Mouse (Mus musculus) CH12.LX (cell line): Measurements from ENCODE around the gene Id2. TPM values are rescaled to one million over a fixed set of nuclear protein-coding genes. Genes with fewer than 3 reads are reported as not detected.

Source experiments
- DNase-seq: peaks from one replicate; pipeline ENCODE4 v3.0.0-alpha.2; 2013; ENCODE audit errors: extremely low read depth
- H3K27ac ChIP-seq: 2 replicates; pipeline ENCODE4 v1.5.1; 2012; ENCODE audit warnings: low read depth, mild to moderate bottlenecking, control low read depth, moderate library complexity; ENCODE audit not compliant: insufficient read depth
- H3K27me3 ChIP-seq: replicated peaks from 2 replicates; pipeline ENCODE3; 2012; ENCODE audit warnings: inconsistent platforms
- H3K36me3 ChIP-seq, 2 experiments: replicated peaks in 1 of 2; 2 replicates each; pipeline versions ENCODE3 to v1.6.1; 2012; ENCODE audit warnings: inconsistent platforms in 1 of 2, low read length in 1 of 2, mild to moderate bottlenecking in 1 of 2, mixed read lengths in 1 of 2, moderate library complexity in 1 of 2; ENCODE audit not compliant: control insufficient read depth in 1 of 2, insufficient read depth in 1 of 2
- H3K4me1 ChIP-seq, 2 experiments: 2 replicates each; pipeline ENCODE4 v1.6.1; 2012; ENCODE audit warnings: inconsistent platforms in 1 of 2, moderate library complexity in 1 of 2; ENCODE audit not compliant: insufficient read depth in 2 of 2, control insufficient read depth in 1 of 2
- H3K4me2 ChIP-seq: 2 replicates; pipeline ENCODE4 v1.6.1; 2012; ENCODE audit warnings: low read depth, mild to moderate bottlenecking, control low read depth; ENCODE audit not compliant: poor library complexity, insufficient read depth, severe bottlenecking
- H3K4me3 ChIP-seq, 3 experiments: fragments of 150-350 bp in 1 of 3; sonication (generic) in 1 of 3; replicated peaks in 1 of 3; 2 replicates each; pipeline versions ENCODE3 to v1.5.1; 2011 to 2012; ENCODE audit warnings: low read depth in 2 of 3, low read length in 2 of 3, mild to moderate bottlenecking in 2 of 3, moderate library complexity in 2 of 3, control low read depth in 1 of 3, improper control_type of control experiment in 1 of 3, inconsistent platforms in 1 of 3, mixed read lengths in 1 of 3; ENCODE audit not compliant: poor library complexity in 1 of 3
- H3K79me2 ChIP-seq: replicated peaks from 2 replicates; pipeline ENCODE4 v1.6.1; 2012; ENCODE audit warnings: mild to moderate bottlenecking, moderate library complexity; ENCODE audit not compliant: control insufficient read depth, poor library complexity, insufficient read depth, severe bottlenecking; ENCODE audit errors: extremely low read depth
- H3K9ac ChIP-seq: 2 replicates; pipeline ENCODE4 v1.6.1; 2012; ENCODE audit warnings: low read depth, mild to moderate bottlenecking, control low read depth, moderate library complexity; ENCODE audit not compliant: insufficient read depth
- H3K9me3 ChIP-seq: replicated peaks from 2 replicates; pipeline ENCODE3; 2012; ENCODE audit warnings: low read length, inconsistent platforms, mixed read lengths
- ETS1 ChIP-seq: conservative IDR thresholded peaks from 2 replicates; pipeline ENCODE4 v1.6.1; 2012; ENCODE audit warnings: low read depth, mild to moderate bottlenecking, inconsistent platforms, low read length, improper control_type of control experiment, moderate library complexity
- HCFC1 ChIP-seq: IDR thresholded peaks from 2 replicates; pipeline ENCODE4 v1.6.1; 2012; ENCODE audit warnings: low read depth, mild to moderate bottlenecking, inconsistent platforms, low read length, improper control_type of control experiment
- JUN ChIP-seq: IDR thresholded peaks from 2 replicates; pipeline ENCODE4 v1.6.1; 2011; ENCODE audit warnings: low read depth, mild to moderate bottlenecking, low read length, improper control_type of control experiment, moderate library complexity; ENCODE audit not compliant: insufficient read depth
- KAT2A ChIP-seq: IDR thresholded peaks from 2 replicates; pipeline ENCODE4 v1.6.1; 2012; ENCODE audit warnings: low read length, improper control_type of control experiment, inconsistent platforms; ENCODE audit not compliant: insufficient replicate concordance
- MAFK ChIP-seq: IDR thresholded peaks from 2 replicates; pipeline ENCODE4 v1.6.1; 2011; ENCODE audit warnings: low read length, improper control_type of control experiment; ENCODE audit not compliant: insufficient replicate concordance
- MEF2A ChIP-seq: IDR thresholded peaks from 2 replicates; pipeline ENCODE4 v1.6.1; 2014; ENCODE audit warnings: low read depth, mild to moderate bottlenecking, inconsistent platforms, low read length, improper control_type of control experiment, borderline replicate concordance
- MYC ChIP-seq: IDR thresholded peaks from 2 replicates; pipeline ENCODE4 v1.6.1; 2011; ENCODE audit warnings: low read depth, mild to moderate bottlenecking, improper control_type of control experiment, low read length
- NELFE ChIP-seq: IDR thresholded peaks from 2 replicates; pipeline ENCODE4 v1.6.1; 2011; ENCODE audit warnings: low read depth, low read length, improper control_type of control experiment
- POLR2A ChIP-seq: IDR thresholded peaks from 2 replicates; pipeline ENCODE4 v1.6.1; 2011; ENCODE audit warnings: low read depth, mild to moderate bottlenecking, improper control_type of control experiment, low read length
- RCOR1 ChIP-seq: conservative IDR thresholded peaks from 2 replicates; pipeline ENCODE4 v1.6.1; 2012; ENCODE audit warnings: low read depth, mild to moderate bottlenecking, inconsistent platforms, low read length, improper control_type of control experiment
- SIN3A ChIP-seq: IDR thresholded peaks from 2 replicates; pipeline ENCODE4 v1.6.1; 2012; ENCODE audit warnings: low read length, improper control_type of control experiment, inconsistent platforms
- SMC3 ChIP-seq: IDR thresholded peaks from 2 replicates; pipeline ENCODE4 v1.6.1; 2011; ENCODE audit warnings: low read depth, low read length, improper control_type of control experiment
- TBP ChIP-seq: conservative IDR thresholded peaks from 2 replicates; pipeline ENCODE4 v1.6.1; 2011; ENCODE audit warnings: low read depth, low read length, improper control_type of control experiment
- TCF12 ChIP-seq: IDR thresholded peaks from 2 replicates; pipeline ENCODE4 v1.6.1; 2014; ENCODE audit warnings: low read depth, mild to moderate bottlenecking, inconsistent platforms, low read length, improper control_type of control experiment
- UBTF ChIP-seq: IDR thresholded peaks from 2 replicates; pipeline ENCODE4 v1.6.1; 2012; ENCODE audit warnings: low read depth, mild to moderate bottlenecking, inconsistent platforms, low read length, improper control_type of control experiment, moderate library complexity
- USF2 ChIP-seq: conservative IDR thresholded peaks from 2 replicates; pipeline ENCODE4 v1.6.1; 2011; ENCODE audit warnings: low read depth, low read length, improper control_type of control experiment
- ZC3H11A ChIP-seq: IDR thresholded peaks from 2 replicates; pipeline ENCODE4 v1.6.1; 2012; ENCODE audit warnings: low read depth, mild to moderate bottlenecking, inconsistent platforms, low read length, improper control_type of control experiment
- dilution Hi-C: fragments of 300-500 bp; cut with MboI; formaldehyde crosslinking; loops from 2 replicates; pipeline ENCODE4 v1.14.3; 2020; ENCODE audit warnings: low sequenced_read_pairs; ENCODE audit not compliant: extremely low pct_unique_long_range_greater_than_20kb, extremely low pct_ligation_motif_present
- in situ Hi-C: fragments of 300-500 bp; cut with MboI; formaldehyde crosslinking; loops from 3 replicates; pipeline ENCODE4 v1.14.3; 2019; ENCODE audit warnings: low sequenced_read_pairs, low pct_ligation_motif_present, low pct_unique_long_range_greater_than_20kb, mixed read lengths
- polyA plus RNA-seq: library from polyadenylated mRNA; unstranded; fragments of >175 nt; gene quantifications from 2 replicates; pipeline ENCODE4 v1.2.1, GENCODE M21; 2012; ENCODE audit warnings: low read depth; ENCODE audit not compliant: insufficient read length
- total RNA-seq, 2 experiments: library from RNA; depleted of rRNA; stranded (reverse); fragments of 300-350 nt in 1 of 2; fragments of >200 nt in 1 of 2; gene quantifications; 2 replicates each; pipeline ENCODE4 v1.2.3; 2012 to 2014

The Id2 gene
- total and polyA plus RNA-seq, 3 experiments = 12.4 to 42.9 (median 14.2) TPM

DNA sequence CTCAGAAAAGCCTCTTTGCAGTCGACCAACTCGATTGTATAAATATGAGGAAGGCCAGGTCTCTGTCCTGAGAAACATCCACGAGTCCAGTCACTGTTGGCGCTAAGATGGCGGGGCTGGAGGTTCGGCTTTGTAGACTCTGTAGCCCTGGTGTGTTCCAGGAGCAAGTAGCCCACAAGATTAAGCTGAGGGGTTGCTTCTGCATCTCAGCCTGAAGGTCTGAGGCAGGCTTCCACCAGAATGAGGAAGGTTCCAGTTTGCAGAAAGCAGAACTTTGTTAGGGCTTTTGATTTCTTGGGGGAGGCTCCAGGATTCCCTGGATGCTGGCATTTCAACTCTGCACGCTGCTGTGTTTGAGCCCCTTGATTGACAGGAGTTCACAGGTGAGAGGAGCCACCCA lies 45.3 kb upstream of the Id2 start:
- TF ChIP-seq HCFC1 = no peak
- TF ChIP-seq MYC = no peak
- TF ChIP-seq MEF2A = no peak
- TF ChIP-seq KAT2A = no peak
- TF ChIP-seq TBP = no peak
- TF ChIP-seq RCOR1 = no peak
- TF ChIP-seq USF2 = no peak
- TF ChIP-seq SMC3 = no peak
- TF ChIP-seq JUN = no peak
- no peak for TF ChIP-seq NELFE
- TF ChIP-seq MAFK = no peak
- TF ChIP-seq SIN3A = no peak
- no peak for TF ChIP-seq POLR2A
- TF ChIP-seq UBTF = no peak
- TF ChIP-seq, all 38 proteins: peak for 0
- H3K4me1 ChIP-seq = peaks cover 5 to 16% of the 10 kb centered on the region in 2 experiments; a peak in 3 of 4 replicates
- no peak overlapping the region for H3K4me3 ChIP-seq
- dilution Hi-C loops (no loop called here), in situ Hi-C loops (loop anchor here (5.0 kb wide), 1 partner anchor 35 kb away; no protein-coding TSS in a partner anchor)
- no peaks in the 10 kb centered on the region for H3K27me3 ChIP-seq
- no peaks in the 10 kb centered on the region for H3K9me3 ChIP-seq
- no peaks in the 10 kb centered on the region for H3K79me2 ChIP-seq
- H3K27ac ChIP-seq = no peak overlapping the region
- no peak for DNase-seq
- no peaks in the 10 kb centered on the region for H3K36me3 ChIP-seq
- no peak overlapping the region for H3K9ac ChIP-seq
- H3K4me2 ChIP-seq = no peak overlapping the region

DNA sequence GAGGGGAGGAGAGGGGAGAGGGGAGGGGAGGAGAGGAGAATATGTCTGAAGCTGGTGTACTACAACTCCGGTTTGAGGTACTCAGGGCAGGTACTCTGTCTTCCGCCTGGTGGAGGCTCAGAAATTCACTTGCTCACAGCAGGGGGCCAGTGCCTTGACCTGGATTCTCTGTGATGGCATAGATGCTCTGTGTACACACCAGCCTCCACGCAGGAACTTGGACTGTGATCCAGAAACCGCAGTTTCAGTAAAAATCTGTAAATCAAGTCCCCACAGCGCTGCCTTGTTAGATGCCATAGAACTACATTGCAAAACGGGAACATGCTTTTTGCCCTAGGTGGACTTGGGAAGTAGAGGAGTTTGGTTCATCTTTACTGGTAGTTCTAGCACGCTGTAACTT lies 44.4 kb upstream of the Id2 start:
- Histone ChIP-seq H3K4me1 (peaks cover 5 to 16% of the 10 kb centered on the region in 2 experiments; a peak in 3 of 4 replicates), H3K79me2 (no peaks in the 10 kb centered on the region), H3K9ac (no peak overlapping the region)
- dilution Hi-C loops = no loop called here
- TF ChIP-seq TCF12 (no peak), SIN3A (no peak), ETS1 (no peak), ZC3H11A (no peak), HCFC1 (no peak), TBP (no peak)
- TF ChIP-seq, all 38 proteins: peak for 0
- in situ Hi-C loops = loop anchor here (5.0 kb wide), 1 partner anchor 34 kb away; no protein-coding TSS in a partner anchor
- Histone ChIP-seq H3K4me3 (no peak overlapping the region), H3K27me3 (no peaks in the 10 kb centered on the region), H3K36me3 (no peaks in the 10 kb centered on the region), H3K4me2 (no peak overlapping the region), H3K9me3 (no peaks in the 10 kb centered on the region), H3K27ac (no peak overlapping the region)
- DNase-seq = no peak
